Mouse (Mus musculus) myocyte (in vitro differentiated cells): ENCODE data around the gene Carnmt1.

Experiments
- CEBPB ChIP-seq: IDR thresholded peaks from 2 replicates; pipeline ENCODE4 v1.6.1; 2011; ENCODE audit warnings: mild to moderate bottlenecking, moderate library complexity; ENCODE audit not compliant: poor library complexity, insufficient read depth, severe bottlenecking
- E2F4 ChIP-seq: IDR thresholded peaks from one replicate; pipeline ENCODE4 v1.6.1; 2011; ENCODE audit warnings: mild to moderate bottlenecking, control low read depth, moderate library complexity; ENCODE audit not compliant: insufficient read depth
- MAX ChIP-seq: IDR thresholded peaks from one replicate; pipeline ENCODE4 v1.6.1; 2011; ENCODE audit warnings: low read depth, mild to moderate bottlenecking, control low read depth
- MYOD1 ChIP-seq, 3 experiments: IDR thresholded peaks; one replicate each; pipeline ENCODE4 v1.6.1; 2011; ENCODE audit warnings: control low read depth in 2 of 3, low read depth in 2 of 3, mild to moderate bottlenecking in 2 of 3, moderate library complexity in 1 of 3; ENCODE audit not compliant: insufficient read length in 2 of 3, control insufficient read depth in 1 of 3
- MYOG ChIP-seq, 3 experiments: IDR thresholded peaks; one replicate each; pipeline ENCODE4 v1.6.1; 2011; ENCODE audit warnings: control low read depth in 2 of 3, low read depth in 2 of 3, mild to moderate bottlenecking in 2 of 3; ENCODE audit not compliant: insufficient read length in 2 of 3, control insufficient read depth in 1 of 3, insufficient read depth in 1 of 3
- POLR2A ChIP-seq: IDR thresholded peaks from one replicate; pipeline ENCODE4 v1.6.1; 2011; ENCODE audit warnings: low read depth, mild to moderate bottlenecking, control low read depth, moderate library complexity; ENCODE audit not compliant: insufficient read length
- POLR2AphosphoS2 ChIP-seq: IDR thresholded peaks from one replicate; pipeline ENCODE4 v1.6.1; 2011; ENCODE audit warnings: low read depth, control low read depth; ENCODE audit not compliant: insufficient read length
- REST ChIP-seq: IDR thresholded peaks from one replicate; pipeline ENCODE4 v1.6.1; 2011; ENCODE audit warnings: mild to moderate bottlenecking, control low read depth, moderate library complexity; ENCODE audit not compliant: insufficient read depth, insufficient read length
- TCF12 ChIP-seq: IDR thresholded peaks from one replicate; pipeline ENCODE4 v1.6.1; 2011; ENCODE audit warnings: mild to moderate bottlenecking, control low read depth; ENCODE audit not compliant: poor library complexity, insufficient read depth, severe bottlenecking
- USF1 ChIP-seq: IDR thresholded peaks from one replicate; pipeline ENCODE4 v1.6.1; 2011; ENCODE audit warnings: low read depth, mild to moderate bottlenecking, control low read depth, moderate library complexity

- no peak for TF ChIP-seq MAX
- TF ChIP-seq POLR2A = no peak
- TF ChIP-seq POLR2AphosphoS2 = no peak
- no peak for TF ChIP-seq TCF12
- no peak for TF ChIP-seq MYOD1 (IDR thresholded peaks at IDR 0.05; ENCODE audit: control insufficient read depth in 1 of 3, insufficient read length in 2 of 3, low read depth in 2 of 3)
- no peak for TF ChIP-seq USF1
- no peak for TF ChIP-seq REST
- TF ChIP-seq E2F4 = no peak
- TF ChIP-seq CEBPB = no peak
- no peak for TF ChIP-seq MYOG (IDR thresholded peaks at IDR 0.05; ENCODE audit: control insufficient read depth in 1 of 3, insufficient read depth in 1 of 3, insufficient read length in 2 of 3, low read depth in 2 of 3)
Measured at GRCm38 (mm10) chr19:18730255-18730654, 59.7 kb downstream of the Carnmt1 start.
